Mouse (Mus musculus) hindbrain, embryonic 13.5 days (tissue): Measurements from ENCODE around the gene Klhl29. TPM values are rescaled to one million over a fixed set of nuclear protein-coding genes. Genes with fewer than 3 reads are reported as not detected.

ENCODE experiments used
- ATAC-seq: fragments of 200-750 bp; cut with Nextera tagmentation; 2 replicates; pipeline ENCODE4 v1.8.0; 2017; ENCODE audit warnings: moderate TSS enrichment; ENCODE audit not compliant: low FRiP score
- H3K27ac ChIP-seq: fragments of 300-500 bp; sonication (generic); 2 replicates; pipeline ENCODE4 v1.5.1; 2015; ENCODE audit warnings: inconsistent platforms, mild to moderate bottlenecking, moderate library complexity
- H3K27me3 ChIP-seq: fragments of 300-500 bp; sonication (generic); 2 replicates; pipeline ENCODE4 v1.6.1; 2015; ENCODE audit warnings: mild to moderate bottlenecking, inconsistent platforms
- H3K36me3 ChIP-seq: fragments of 300-500 bp; sonication (generic); 2 replicates; pipeline ENCODE4 v1.6.1; 2015; ENCODE audit warnings: mild to moderate bottlenecking, inconsistent platforms
- H3K4me1 ChIP-seq: fragments of 300-500 bp; sonication (generic); replicated peaks from 2 replicates; pipeline ENCODE4 v1.6.1; 2015; ENCODE audit warnings: inconsistent platforms
- H3K4me2 ChIP-seq: fragments of 300-500 bp; sonication (generic); 2 replicates; pipeline ENCODE4 v1.6.1; 2015; ENCODE audit warnings: inconsistent platforms, mild to moderate bottlenecking, moderate library complexity
- H3K4me3 ChIP-seq: fragments of 300-500 bp; sonication (generic); 2 replicates; pipeline ENCODE4 v1.5.1; 2015; ENCODE audit warnings: mild to moderate bottlenecking, inconsistent platforms
- H3K9ac ChIP-seq: fragments of 300-500 bp; sonication (generic); 2 replicates; pipeline ENCODE4 v1.6.1; 2015; ENCODE audit warnings: mild to moderate bottlenecking, inconsistent platforms
- H3K9me3 ChIP-seq: fragments of 300-500 bp; sonication (generic); 2 replicates; pipeline ENCODE4 v1.6.1; 2016; ENCODE audit warnings: inconsistent platforms
- WGBS: fragments of 180-500 bp; shearing (Covaris S2); methylation state at CpG from one replicate; pipeline ENCODE4 v1.1.7; 2015; 5-methylcytosine and 5-hydroxymethylcytosine counted together
- polyA plus RNA-seq: library from polyadenylated mRNA; unstranded; fragments of >200 nt; fragmentation: Nextera tagmentation; extraction: Ambion mirVana; gene quantifications from 2 replicates; pipeline ENCODE4 v1.2.1, GENCODE M21; 2015

The Klhl29 gene
- polyA plus RNA-seq, 1 experiment from 2014 or later: 4.0 TPM

DNA sequence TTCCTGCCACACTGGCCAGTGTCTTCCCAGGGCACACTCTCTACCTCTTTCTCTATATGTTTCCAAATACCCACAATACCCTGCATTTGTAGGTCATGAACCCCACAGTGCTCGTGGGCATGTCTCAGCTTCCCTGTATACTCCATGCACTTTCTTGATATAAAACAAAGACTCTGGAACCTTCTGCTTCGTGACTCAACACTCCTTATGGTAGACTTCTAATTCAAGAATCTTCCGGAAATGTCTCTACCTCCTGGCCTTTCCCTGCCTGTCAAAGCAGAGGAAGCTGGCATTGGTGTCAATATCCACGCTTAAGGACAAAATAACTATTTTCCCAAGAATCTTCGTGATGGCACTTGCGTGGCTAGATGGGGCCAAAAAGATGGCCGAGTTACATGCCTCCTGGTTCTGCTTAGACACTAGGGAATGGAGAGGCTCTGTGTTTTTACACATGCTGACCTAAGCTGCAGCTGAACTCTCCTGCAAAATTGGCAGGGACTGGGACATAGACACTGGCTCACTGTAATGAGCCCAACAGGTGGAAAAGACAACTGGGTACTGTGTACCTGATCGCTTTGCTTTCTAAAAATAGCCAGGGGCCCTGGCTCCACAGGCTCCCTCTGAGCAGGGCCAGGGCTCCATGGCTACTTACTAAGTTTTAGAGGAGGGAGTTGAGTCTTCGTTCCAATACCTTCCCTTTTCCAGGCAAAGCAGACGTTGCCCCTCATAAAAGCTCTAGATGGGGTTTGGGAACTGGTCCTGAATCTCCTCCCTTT lies 130.9 kb downstream of the Klhl29 start:
- Histone ChIP-seq H3K27ac (no peak overlapping the region), H3K9me3 (no peaks in the 10 kb centered on the region), H3K36me3 (no peaks in the 10 kb centered on the region), H3K4me2 (no peak overlapping the region), H3K4me3 (no peak overlapping the region), H3K4me1 (peaks cover 73% of the 10 kb centered on the region), H3K9ac (no peak overlapping the region), H3K27me3 (no peaks in the 10 kb centered on the region)
- ATAC-seq: no peak
- WGBS: 90% methylated on average over 10 of the region's 10 CpGs

DNA sequence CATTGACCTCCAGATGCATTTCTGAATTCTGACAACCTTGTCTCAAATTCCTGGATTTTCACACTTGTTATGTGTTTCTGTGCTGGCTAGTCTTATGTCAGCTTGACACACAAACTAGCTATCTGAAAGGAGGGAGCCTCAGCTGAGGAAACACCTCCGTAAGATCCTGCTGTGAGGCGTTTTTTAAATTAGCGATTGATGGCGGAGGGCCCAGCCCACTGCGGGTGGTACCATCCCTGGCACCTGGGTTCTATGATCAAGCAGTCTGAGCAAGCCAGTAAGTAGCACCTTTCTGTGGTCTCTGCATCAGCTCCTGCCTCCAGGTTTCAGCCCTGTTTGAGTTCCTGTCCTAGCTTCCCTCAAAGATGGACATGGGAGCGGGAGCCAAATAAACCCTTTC lies 131.6 kb downstream of the Klhl29 start:
- no peaks in the 10 kb centered on the region for H3K36me3 ChIP-seq
- WGBS: 74% methylated on average over 6 of the region's 6 CpGs
- H3K9ac ChIP-seq: no peak overlapping the region
- no peak overlapping the region for H3K4me3 ChIP-seq
- no peaks in the 10 kb centered on the region for H3K9me3 ChIP-seq
- peaks cover 75% of the 10 kb centered on the region for H3K4me1 ChIP-seq
- no peak overlapping the region for H3K4me2 ChIP-seq
- H3K27me3 ChIP-seq: no peaks in the 10 kb centered on the region
- H3K27ac ChIP-seq: no peak overlapping the region
- no peak for ATAC-seq

DNA sequence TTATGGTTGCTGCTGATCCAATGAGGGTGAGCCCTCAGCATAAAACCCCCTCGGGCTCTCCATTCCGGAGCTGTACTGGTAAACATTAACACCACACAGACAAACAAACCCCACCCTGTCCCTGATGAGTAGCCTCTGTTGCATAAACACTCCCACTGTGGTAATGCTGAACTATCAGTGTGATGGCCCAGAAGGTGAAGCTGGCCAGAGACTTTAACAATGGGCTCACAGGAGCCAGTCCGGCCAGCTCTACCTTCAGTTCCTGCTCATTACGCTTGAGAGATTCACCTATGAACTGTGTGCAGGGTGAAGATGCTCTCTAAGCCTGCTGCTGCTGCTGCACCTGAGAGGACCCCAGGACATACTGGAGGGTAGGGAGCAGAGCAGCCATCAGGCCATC lies 132.0 kb downstream of the Klhl29 start:
- no peaks in the 10 kb centered on the region for H3K36me3 ChIP-seq
- ATAC-seq: no peak
- H3K27me3 ChIP-seq: no peaks in the 10 kb centered on the region
- H3K4me2 ChIP-seq: no peak overlapping the region
- no peaks in the 10 kb centered on the region for H3K9me3 ChIP-seq
- H3K9ac ChIP-seq: no peak overlapping the region
- 78% methylated on average over 4 of the region's 4 CpGs for WGBS
- no peak overlapping the region for H3K4me3 ChIP-seq
- H3K4me1 ChIP-seq: peaks cover 75% of the 10 kb centered on the region
- 0 out of 2 replicates have a peak overlapping the region, but pooled peaks have one; percentile 48 for H3K27ac ChIP-seq

DNA sequence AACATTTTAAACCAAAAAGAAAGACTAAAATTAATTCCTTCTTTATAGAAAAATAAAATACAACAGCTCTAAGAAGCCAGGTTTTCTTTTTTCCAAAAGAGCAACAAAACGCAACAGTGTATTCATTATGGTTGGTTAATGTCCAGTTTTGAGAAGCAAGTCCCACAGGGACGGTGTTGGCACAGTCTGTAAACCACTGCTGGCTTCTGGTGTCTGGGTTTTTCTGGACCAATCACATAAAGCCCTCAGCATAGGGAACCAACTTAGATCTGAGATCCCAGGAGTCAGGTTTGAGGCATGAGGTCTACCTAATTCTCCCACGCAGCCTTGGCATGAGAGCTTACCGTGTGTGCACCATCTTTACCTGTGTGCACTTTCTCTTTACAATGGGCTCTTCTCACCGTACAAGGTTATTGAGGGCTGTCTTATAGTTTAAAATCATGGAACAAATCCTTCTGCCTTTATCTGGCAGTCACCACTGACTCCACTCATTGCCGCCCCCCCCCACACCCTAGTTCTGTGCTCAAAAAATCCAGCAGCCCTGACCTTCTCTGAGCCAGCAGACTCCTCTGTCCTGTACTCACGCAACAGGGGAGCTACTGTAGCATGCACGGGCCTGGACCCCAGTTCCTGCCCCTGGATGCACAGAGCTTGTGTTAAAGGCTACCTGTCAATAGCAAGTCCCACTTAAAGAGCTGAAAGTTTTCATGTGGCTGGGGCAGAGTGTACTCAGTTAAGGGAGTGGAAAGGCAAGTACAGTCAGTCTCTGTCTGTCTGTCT lies 132.7 kb downstream of the Klhl29 start:
- peak overlapping the region; percentile 48; the same call in 1 of the 2 replicates for H3K27ac ChIP-seq
- WGBS: 87% methylated on average over 8 of the region's 8 CpGs
- H3K4me2 ChIP-seq: no peak overlapping the region
- no peak for ATAC-seq
- H3K27me3 ChIP-seq: no peaks in the 10 kb centered on the region
- H3K36me3 ChIP-seq: no peaks in the 10 kb centered on the region
- no peak overlapping the region for H3K4me3 ChIP-seq
- no peaks in the 10 kb centered on the region for H3K9me3 ChIP-seq
- peaks cover 77% of the 10 kb centered on the region for H3K4me1 ChIP-seq
- no peak overlapping the region for H3K9ac ChIP-seq

DNA sequence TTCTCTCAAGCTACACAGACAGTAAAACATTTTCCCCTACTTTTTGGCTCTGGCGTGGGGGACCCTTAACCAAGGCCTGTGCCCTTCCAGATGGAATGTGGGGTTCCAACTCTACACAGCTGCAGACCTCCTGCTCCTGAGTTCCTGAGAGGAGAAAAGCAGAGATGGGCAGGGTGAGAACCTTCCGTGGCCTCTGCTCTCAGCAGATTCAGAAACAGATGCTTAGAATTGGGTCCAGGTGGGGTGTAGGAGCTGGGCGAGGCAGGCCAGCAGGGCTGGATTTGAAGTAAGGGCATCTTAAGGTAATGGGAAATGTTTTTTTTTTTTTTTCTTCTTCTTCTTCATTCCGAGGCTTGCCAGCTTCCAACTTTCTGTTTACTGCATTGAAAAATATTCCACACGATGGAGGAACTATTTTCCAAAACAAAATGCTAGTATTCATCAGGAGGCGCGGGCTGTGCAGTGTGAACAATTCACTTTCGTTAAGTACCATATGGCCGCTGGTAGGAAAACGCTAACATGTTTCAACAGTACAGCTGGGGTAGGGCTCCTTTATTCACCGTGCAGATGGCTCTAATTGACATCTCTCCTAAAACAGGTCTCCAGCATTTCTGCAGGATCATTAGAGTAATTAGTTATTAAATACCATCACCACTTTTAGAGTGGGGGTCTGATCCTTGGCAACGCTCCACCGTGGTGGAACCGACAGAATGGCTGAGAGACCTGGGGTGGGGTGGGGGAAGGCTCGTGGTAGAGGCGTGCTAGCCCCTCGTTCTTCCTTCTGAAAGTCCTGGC lies 135.8 kb downstream of the Klhl29 start:
- Histone ChIP-seq H3K36me3 (no peaks in the 10 kb centered on the region), H3K9me3 (no peaks in the 10 kb centered on the region), H3K4me3 (no peak overlapping the region), H3K9ac (no peak overlapping the region), H3K4me1 (peaks cover 65% of the 10 kb centered on the region), H3K27ac (peak overlapping the region; percentile 66), H3K4me2 (no peak overlapping the region), H3K27me3 (no peaks in the 10 kb centered on the region)
- 48% methylated on average over 17 of the region's 17 CpGs for WGBS
- ATAC-seq: peak; percentile 50; the same call in 1 of the 2 replicates

DNA sequence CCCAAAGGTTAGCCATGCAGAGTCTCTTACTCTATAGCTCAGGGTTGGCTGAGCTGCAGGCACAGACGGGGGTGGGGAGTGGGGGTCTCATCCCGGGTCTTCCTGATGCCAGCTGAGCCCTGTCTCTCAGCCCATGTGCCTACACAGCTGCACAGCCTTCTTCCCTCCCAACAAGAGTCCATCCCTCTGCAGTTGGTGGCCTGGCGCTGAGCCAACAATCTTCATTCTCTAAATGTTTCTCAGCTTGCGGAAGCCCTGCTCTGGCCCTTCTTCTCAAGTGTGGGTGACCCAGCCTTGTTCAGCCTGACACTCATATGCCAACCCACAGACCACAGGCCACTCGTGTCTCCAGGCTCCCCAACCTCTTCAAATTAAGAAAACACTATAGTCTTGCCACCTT lies 138.4 kb downstream of the Klhl29 start:
- no peak overlapping the region for H3K4me3 ChIP-seq

DNA sequence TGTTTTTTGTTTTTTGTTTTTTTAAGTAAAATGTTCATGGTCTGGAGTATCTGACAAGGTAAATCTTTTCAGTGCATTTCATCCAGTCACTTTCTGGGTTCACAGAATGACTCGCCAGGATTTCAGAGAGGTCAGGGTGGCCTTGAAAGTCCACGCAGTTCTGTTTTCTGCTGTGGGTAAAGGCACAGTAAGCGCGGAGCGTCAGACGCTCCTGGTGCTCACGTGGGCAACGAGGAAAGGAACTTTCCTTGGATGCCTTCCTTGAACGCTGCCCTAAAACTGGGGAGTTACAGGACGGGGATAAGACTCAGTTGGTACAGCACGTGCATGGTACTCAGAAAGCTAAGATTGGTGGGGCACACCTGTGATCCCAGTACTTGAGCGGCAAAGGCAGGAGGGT lies 139.9 kb downstream of the Klhl29 start:
- H3K36me3 ChIP-seq: no peaks in the 10 kb centered on the region

More for the DNA sequence above, 138.4 kb downstream of the Klhl29 start:
- peaks cover 54% of the 10 kb centered on the region for H3K4me1 ChIP-seq
- no peak overlapping the region for H3K27ac ChIP-seq
- no peaks in the 10 kb centered on the region for H3K27me3 ChIP-seq
- no peak overlapping the region for H3K9ac ChIP-seq
- 54% methylated on average over 5 of the region's 5 CpGs for WGBS
- no peaks in the 10 kb centered on the region for H3K36me3 ChIP-seq
- no peaks in the 10 kb centered on the region for H3K9me3 ChIP-seq
- H3K4me2 ChIP-seq: no peak overlapping the region
- ATAC-seq: peak; percentile 55; the same call in 1 of the 2 replicates

DNA sequence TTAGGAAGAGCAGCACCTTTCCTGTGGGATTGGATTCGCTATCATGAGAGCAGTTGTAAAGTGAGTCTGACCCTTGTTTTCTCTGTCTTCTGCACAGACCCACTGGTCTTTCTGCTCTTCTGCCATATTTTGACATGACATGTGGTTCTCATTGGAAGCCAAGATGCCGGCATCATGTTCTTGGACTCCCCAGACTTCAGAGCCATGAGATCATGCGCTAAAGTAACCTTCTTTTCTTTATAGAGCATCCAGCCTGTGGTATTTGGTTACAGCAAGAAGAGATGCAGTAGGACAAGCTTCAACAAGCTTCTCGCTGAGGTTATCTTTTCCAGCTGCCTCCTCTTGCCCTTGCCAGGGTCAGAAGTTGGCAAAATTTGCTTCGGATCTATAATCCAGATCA lies 145.0 kb downstream of the Klhl29 start:
- no peak overlapping the region for H3K4me3 ChIP-seq
- 96% methylated on average over 5 of the region's 5 CpGs for WGBS
- H3K27me3 ChIP-seq: no peaks in the 10 kb centered on the region
- no peaks in the 10 kb centered on the region for H3K9me3 ChIP-seq
- H3K4me1 ChIP-seq: peaks cover 34% of the 10 kb centered on the region
- ATAC-seq: no peak
- H3K27ac ChIP-seq: no peak overlapping the region
- H3K9ac ChIP-seq: no peak overlapping the region
- no peak overlapping the region for H3K4me2 ChIP-seq
- H3K36me3 ChIP-seq: no peaks in the 10 kb centered on the region

More for the DNA sequence above, 139.9 kb downstream of the Klhl29 start:
- 88% methylated on average over 12 of the region's 12 CpGs for WGBS
- Histone ChIP-seq H3K4me3 (no peak overlapping the region), H3K27me3 (no peaks in the 10 kb centered on the region), H3K27ac (no peak overlapping the region), H3K9me3 (no peaks in the 10 kb centered on the region), H3K4me1 (peaks cover 52% of the 10 kb centered on the region), H3K4me2 (no peak overlapping the region), H3K9ac (no peak overlapping the region)
- ATAC-seq: no peak

DNA sequence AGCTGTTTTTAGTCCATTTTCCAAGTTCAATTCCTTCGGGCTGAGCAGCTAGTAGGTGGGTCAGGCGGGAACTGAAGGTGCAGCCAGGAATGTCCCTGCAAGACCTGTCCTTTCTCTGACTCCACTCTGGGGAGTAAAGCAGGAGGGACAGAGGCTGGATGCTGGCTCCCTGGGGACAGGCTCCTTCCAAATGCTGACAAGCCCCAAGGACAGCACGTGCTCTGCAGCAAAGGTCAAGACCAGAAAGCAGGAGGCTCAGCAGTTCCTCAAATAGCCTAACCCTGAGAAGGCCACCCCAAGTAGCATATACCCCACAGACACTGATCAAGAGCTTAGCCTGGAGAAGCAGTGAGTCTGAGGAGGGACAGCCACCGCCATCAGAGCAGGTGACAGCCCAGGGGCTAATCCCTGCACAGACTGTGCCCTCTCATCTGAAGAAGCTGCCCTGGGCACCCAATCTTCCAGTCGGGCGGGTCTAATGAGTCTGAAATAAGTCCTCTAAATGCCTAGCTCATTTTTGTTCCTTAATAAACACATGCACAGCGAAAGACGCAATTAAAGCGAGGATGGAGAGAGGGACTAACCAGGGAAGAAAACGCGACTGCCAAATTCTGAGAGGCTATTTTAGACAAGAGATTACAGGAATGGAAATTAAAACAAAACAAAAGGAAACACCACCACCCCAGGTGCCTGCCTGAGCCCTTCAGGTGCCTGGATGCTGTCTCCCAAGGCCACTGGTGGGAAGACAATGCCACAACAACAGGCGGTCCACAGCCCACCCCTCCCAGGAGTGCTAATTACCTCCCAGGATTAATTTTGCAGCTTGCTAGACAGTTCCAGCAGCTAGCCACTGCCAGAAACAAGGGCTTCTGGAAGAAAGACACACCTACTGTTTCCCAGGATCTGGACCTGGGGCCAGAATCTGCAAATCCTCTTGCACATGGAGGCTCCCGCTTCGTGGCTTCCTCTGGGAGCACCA lies 148.5 kb downstream of the Klhl29 start:
- Histone ChIP-seq H3K9ac (peak overlapping the region; percentile 9; the same call in 1 of the 2 replicates), H3K36me3 (no peaks in the 10 kb centered on the region), H3K9me3 (no peaks in the 10 kb centered on the region)

DNA sequence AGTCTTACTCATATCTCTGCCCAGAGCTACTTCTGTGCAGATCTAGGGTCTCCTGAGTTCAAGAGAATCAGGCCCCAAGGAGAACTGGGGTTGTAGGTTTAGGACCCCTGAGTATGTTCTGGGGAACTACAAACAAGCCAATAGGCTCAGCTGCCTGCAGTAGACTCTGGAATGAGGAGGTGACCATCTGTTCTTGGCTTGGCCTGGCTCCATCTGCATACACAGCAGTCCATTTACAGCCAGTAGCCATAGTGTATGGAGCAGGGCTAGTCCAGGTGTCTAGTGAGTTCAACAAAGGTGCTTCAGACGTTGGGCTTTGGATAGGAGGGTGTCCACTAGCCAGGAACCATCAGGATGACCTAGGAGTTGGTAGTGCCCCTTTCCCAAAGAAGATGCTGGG lies 151.9 kb downstream of the Klhl29 start:
- Histone ChIP-seq H3K27me3 (no peaks in the 10 kb centered on the region), H3K9ac (no peak overlapping the region), H3K9me3 (no peaks in the 10 kb centered on the region), H3K36me3 (no peaks in the 10 kb centered on the region), H3K4me1 (peaks cover 49% of the 10 kb centered on the region), H3K27ac (no peak overlapping the region), H3K4me2 (no peak overlapping the region), H3K4me3 (no peak overlapping the region)
- 73% methylated on average over 1 of the region's 1 CpGs for WGBS
- ATAC-seq: no peak; the same call in 1 of the 2 replicates

More for the DNA sequence above, 148.5 kb downstream of the Klhl29 start:
- no peak for ATAC-seq
- H3K27me3 ChIP-seq: no peaks in the 10 kb centered on the region
- H3K4me1 ChIP-seq: peaks cover 26% of the 10 kb centered on the region
- H3K27ac ChIP-seq: peak overlapping the region; percentile 69
- no peak overlapping the region for H3K4me2 ChIP-seq
- no peak overlapping the region for H3K4me3 ChIP-seq
- WGBS: 48% methylated on average over 14 of the region's 14 CpGs

DNA sequence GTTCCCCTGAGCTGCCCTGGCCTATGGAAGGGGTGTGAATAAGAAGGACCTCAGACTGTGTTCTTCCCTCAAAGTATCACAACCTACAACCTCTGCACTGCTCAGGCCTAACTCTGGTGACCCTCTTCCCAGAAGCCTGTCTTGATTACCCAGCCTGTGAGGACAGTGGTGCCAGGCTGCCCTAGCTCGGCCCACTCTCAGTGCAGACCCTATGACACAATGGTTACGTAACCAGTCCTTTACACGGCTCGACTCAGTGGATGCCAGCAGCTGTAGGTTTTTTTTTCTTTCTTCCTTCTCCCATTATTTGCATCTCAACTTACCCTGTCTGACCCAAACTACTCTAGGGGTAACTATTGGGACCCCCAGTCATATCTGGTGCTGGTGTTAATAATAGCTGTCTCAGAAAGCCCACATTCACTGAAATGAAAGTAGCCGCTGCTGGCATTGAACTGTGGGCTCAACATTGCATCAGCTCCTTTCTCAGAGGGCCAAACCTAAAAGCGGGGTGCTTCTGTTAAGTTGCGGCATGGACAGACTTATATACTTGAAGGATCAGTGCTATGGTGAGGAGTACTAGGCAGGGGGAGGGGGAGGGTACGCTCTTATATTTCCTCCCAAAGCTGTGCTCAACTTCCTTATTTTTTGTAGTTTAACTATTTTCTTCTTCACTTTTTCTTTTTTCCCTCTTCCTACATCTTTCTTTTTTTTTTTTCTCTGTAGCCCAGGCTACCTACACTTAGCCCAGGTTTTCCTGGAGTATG lies 152.9 kb downstream of the Klhl29 start:
- H3K4me3 ChIP-seq: no peak overlapping the region
- no peak overlapping the region for H3K4me2 ChIP-seq
- no peak overlapping the region for H3K9ac ChIP-seq
- ATAC-seq: no peak
- no peak overlapping the region for H3K27ac ChIP-seq
- H3K9me3 ChIP-seq: no peaks in the 10 kb centered on the region
- H3K27me3 ChIP-seq: no peaks in the 10 kb centered on the region
- H3K4me1 ChIP-seq: peaks cover 49% of the 10 kb centered on the region
- H3K36me3 ChIP-seq: no peaks in the 10 kb centered on the region
- 92% methylated on average over 8 of the region's 8 CpGs for WGBS
